Mouse (Mus musculus) limb, embryonic 11.5 days (tissue): ENCODE measurements around the gene Cd72. TPM values are rescaled to one million over a fixed set of nuclear protein-coding genes. Genes with fewer than 3 reads are reported as not detected.

ENCODE experiments used
- ATAC-seq: fragments of 200-750 bp; cut with Nextera tagmentation; 2 replicates; pipeline ENCODE4 v1.8.0; 2017; ENCODE audit warnings: low read depth; ENCODE audit not compliant: insufficient number of reproducible peaks, low FRiP score, low TSS enrichment
- DNase-seq: peaks from one replicate; pipeline ENCODE4 v3.0.0-alpha.2; 2015; ENCODE audit warnings: low spot score
- H3K27ac ChIP-seq: fragments of 300-500 bp; sonication (generic); replicated peaks from 2 replicates; pipeline ENCODE4 v1.5.1; 2014; ENCODE audit warnings: low read depth, mild to moderate bottlenecking, low read length
- H3K27me3 ChIP-seq: fragments of 300-500 bp; sonication (generic); 2 replicates; pipeline ENCODE4 v1.6.1; 2014; ENCODE audit warnings: mild to moderate bottlenecking, low read length, mixed read lengths; ENCODE audit not compliant: control insufficient read depth, insufficient read depth
- H3K36me3 ChIP-seq: fragments of 300-500 bp; sonication (generic); 2 replicates; pipeline ENCODE4 v1.6.1; 2014; ENCODE audit warnings: mild to moderate bottlenecking, low read length, moderate library complexity, mixed read lengths; ENCODE audit not compliant: control insufficient read depth, insufficient read depth
- H3K4me1 ChIP-seq: fragments of 300-500 bp; sonication (generic); 2 replicates; pipeline ENCODE4 v1.6.1; 2014; ENCODE audit warnings: low read length, mixed read lengths; ENCODE audit not compliant: control insufficient read depth, insufficient read depth
- H3K4me2 ChIP-seq: fragments of 300-500 bp; sonication (generic); 2 replicates; pipeline ENCODE4 v1.6.1; 2014; ENCODE audit warnings: low read depth, mild to moderate bottlenecking, moderate library complexity; ENCODE audit not compliant: severe bottlenecking
- H3K4me3 ChIP-seq: fragments of 300-500 bp; sonication (generic); 2 replicates; pipeline ENCODE4 v1.5.1; 2014; ENCODE audit warnings: low read depth, low read length
- H3K9ac ChIP-seq: fragments of 300-500 bp; sonication (generic); 2 replicates; pipeline ENCODE4 v1.6.1; 2014; ENCODE audit warnings: mild to moderate bottlenecking, low read length
- H3K9me3 ChIP-seq: fragments of 300-500 bp; sonication (generic); 2 replicates; pipeline ENCODE4 v1.6.1; 2016; ENCODE audit warnings: low read length; ENCODE audit not compliant: control insufficient read depth
- WGBS: fragments of 180-500 bp; shearing (Covaris S2); extraction: QIAGEN DNeasy Blood & Tissue Kit; methylation state at CpG from one replicate; pipeline ENCODE4 v1.1.7; 2014; 5-methylcytosine and 5-hydroxymethylcytosine counted together
- polyA plus RNA-seq: library from polyadenylated mRNA; unstranded; fragments of >200 nt; fragmentation: Nextera tagmentation; extraction: Ambion mirVana; gene quantifications from 2 replicates; pipeline ENCODE4 v1.2.1, GENCODE M21; 2014

Cd72 gene
- polyA plus RNA-seq, 1 experiment from 2014 or later = 4.0 TPM

DNA sequence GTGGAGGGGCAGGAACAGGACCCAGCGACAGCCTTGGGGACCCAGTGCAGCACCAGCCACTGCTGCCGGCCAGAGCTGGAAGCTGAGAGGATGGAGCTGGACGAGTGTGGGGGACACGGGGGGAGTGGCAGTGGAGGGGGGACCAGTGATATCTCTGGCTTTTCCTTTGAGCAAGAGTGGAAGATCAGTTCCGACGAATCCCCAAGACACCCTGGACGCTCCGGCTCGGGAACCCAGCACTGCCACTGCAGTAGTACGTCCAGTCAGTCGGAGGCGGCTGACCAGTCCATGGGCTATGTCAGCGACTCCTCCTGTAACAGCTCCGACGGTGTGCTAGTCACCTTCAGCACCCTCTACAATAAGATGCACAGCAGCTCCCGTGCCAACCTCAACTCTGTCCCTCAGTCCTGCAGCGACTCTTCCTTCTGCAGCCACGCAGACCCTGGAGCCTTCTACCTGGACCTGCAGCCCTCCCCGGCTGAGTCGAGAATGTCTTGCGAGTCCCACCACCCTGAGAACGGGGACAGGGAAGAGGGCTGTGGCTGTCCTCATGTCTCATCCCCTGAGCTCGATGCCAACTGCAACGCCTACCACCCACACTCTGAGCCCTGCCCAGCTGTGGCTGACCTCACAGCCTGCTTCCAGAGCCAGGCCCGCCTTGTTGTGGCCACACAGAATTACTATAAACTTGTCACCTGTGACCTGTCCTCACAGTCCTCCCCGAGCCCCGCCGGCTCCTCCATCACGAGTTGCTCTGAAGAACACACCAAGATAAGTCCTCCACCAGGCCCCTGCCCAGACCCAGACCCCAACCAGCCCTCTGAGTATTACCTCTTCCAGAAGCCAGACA lies 39.0 kb downstream of the Cd72 start:
- H3K9me3 ChIP-seq = no peaks in the 10 kb centered on the region
- no peak for ATAC-seq
- H3K36me3 ChIP-seq = peaks cover 6% of the 10 kb centered on the region; the same call in 1 of the 2 replicates
- 89% methylated on average over 29 of the region's 29 CpGs for WGBS
- H3K4me3 ChIP-seq = no peak overlapping the region
- H3K27me3 ChIP-seq = no peaks in the 10 kb centered on the region; the same call in 1 of the 2 replicates
- no peak overlapping the region for H3K4me2 ChIP-seq
- H3K9ac ChIP-seq = no peak overlapping the region
- no peaks in the 10 kb centered on the region for H3K4me1 ChIP-seq
- H3K27ac ChIP-seq = no peak overlapping the region
- DNase-seq = no peak

DNA sequence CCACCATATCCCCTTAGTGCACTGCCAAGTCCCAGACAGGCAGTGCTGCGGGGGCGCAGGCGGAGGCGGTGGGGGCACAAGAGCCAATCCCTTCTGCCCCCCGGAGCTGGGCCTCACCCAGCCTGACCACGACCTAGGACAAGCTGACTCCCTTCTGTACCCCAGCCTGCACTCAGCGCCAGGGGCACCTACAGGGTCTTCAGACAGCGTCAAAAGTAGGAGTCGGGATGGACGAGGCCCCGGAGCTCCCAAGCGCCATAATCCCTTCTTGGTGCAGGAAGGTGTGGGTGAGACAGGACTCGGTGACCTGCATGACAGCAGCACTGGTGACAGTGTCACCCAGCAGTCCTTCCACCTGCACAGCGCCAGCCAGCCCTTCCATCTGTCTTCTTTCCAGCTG lies 39.7 kb downstream of the Cd72 start:
- Histone ChIP-seq H3K4me1 (no peaks in the 10 kb centered on the region), H3K4me3 (no peak overlapping the region), H3K4me2 (no peak overlapping the region), H3K27ac (no peak overlapping the region), H3K36me3 (peaks cover 6% of the 10 kb centered on the region; the same call in 1 of the 2 replicates), H3K27me3 (no peaks in the 10 kb centered on the region; the same call in 1 of the 2 replicates), H3K9me3 (no peaks in the 10 kb centered on the region), H3K9ac (no peak overlapping the region)
- DNase-seq = no peak
- WGBS = 89% methylated on average over 14 of the region's 14 CpGs
- ATAC-seq = no peak

DNA sequence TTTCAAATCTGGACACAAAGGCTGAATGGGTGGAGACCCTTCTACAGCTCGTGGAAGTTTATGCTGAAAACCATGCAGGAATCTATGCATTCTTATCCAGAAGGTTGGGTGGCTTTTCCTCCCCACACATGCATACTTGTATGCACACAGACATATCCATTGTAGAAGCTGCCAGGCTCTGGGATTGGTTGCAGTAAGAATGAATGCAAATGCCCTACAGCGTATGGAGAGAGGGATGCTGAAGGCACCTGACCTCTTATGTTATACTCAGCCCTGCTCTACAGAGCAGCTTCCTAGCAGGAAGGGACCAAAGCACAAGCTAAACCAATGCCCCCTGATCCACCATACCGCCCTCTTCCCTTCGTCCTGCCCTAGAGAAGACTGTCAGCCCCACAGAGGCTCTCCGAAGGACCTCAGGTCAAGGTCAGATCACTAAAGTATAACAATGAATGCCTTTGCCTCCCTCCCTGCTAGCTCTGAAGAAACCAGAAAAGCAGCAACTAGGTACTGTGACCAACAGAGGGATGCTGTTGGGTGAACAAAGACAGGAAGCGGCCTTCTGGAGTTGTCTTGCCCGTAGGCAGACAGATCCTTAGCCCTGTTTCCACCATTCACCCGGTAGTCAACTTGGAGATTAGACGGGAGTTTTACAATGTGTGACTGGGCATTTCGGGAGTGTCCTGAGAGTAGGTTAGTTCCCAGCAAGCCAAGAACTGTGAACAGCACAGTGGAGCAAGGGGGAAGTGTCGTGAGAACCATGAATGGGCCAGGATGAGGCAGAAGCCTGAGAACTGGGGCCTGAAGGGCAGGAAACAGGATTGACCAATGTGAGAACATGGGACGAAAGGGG lies 47.1 kb downstream of the Cd72 start:
- Histone ChIP-seq H3K4me3 (peak overlapping the region; percentile 28), H3K9ac (no peak overlapping the region; the same call in none of the 2 replicates), H3K9me3 (no peaks in the 10 kb centered on the region), H3K27me3 (no peaks in the 10 kb centered on the region; the same call in 1 of the 2 replicates), H3K36me3 (no peaks in the 10 kb centered on the region), H3K4me1 (peaks cover 8% of the 10 kb centered on the region; the same call in 1 of the 2 replicates), H3K27ac (no peak overlapping the region), H3K4me2 (peak overlapping the region; percentile 69)
- no peak for DNase-seq
- WGBS = 77% methylated on average over 12 of the region's 12 CpGs
- ATAC-seq = no peak

DNA sequence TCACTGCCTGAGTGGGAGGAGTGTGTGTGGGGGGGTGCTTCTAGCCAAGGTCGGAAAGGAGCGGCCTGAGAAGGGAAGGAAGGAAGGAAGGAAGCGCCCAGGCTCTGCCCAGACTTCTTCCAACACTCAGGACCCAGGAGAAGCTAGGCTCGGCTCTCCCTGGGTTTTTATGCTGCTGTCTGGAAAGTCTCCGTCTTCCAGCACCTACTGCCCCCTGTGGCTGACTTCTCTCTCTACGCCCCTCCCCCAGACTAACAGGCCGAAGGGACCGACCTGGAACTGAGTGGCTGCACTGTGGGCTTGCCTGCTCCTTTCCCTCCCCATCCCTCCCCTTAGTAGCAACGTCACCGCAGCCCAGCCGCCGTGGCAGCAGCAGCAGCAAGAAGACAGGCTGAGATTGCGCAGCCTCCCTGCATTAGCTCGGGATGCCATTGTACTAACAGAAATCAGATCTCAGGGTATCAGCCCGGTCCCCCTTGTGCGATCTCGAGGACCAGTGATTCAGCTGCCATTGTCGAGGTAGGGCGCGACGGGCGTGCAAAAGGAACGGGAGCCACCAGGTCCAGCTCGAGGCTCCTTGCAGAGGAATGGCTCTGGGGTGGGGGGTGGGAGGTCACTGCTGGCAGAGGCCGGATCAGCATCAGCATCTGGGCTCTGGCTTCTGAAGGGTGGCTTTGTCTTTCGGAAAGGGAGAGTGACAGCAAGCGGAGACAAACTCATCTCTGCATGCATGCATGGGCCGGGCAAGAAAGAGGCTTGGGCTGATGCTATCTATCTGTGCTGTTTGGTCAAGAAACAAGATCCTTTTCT lies 48.1 kb downstream of the Cd72 start:
- H3K4me2 ChIP-seq = peak overlapping the region; percentile 69
- no peaks in the 10 kb centered on the region for H3K36me3 ChIP-seq
- WGBS = 3% methylated on average over 28 of the region's 28 CpGs
- DNase-seq (peak; percentile 85), ATAC-seq (peak; percentile 90)
- H3K27ac ChIP-seq = no peak overlapping the region
- no peaks in the 10 kb centered on the region; the same call in 1 of the 2 replicates for H3K27me3 ChIP-seq
- H3K9ac ChIP-seq = peak overlapping the region; percentile 64
- peak overlapping the region; percentile 28 for H3K4me3 ChIP-seq
- H3K4me1 ChIP-seq = peaks cover 15% of the 10 kb centered on the region; the same call in 1 of the 2 replicates
- no peaks in the 10 kb centered on the region for H3K9me3 ChIP-seq

DNA sequence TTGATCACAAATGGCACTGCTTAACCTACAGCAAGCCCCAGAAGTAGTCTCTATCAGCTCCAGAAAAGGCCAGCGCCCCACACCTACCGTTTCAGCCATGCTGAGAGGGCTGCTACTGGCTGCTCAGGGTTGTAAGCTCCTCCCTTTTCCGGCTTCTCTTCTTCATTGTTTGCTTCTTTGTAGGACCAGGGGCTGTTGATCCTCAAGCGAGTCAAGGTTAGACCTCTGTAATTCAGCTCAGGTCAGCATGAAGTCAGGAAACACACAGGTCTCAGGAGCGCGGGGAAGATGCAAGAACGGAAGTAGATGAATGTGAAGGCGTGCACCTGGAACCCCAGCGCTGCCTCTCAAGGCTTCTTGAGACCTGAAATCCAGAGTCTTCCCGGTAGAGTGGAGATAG lies 49.7 kb downstream of the Cd72 start:
- peaks cover 25% of the 10 kb centered on the region; the same call in 1 of the 2 replicates for H3K4me1 ChIP-seq
- no peaks in the 10 kb centered on the region; the same call in 1 of the 2 replicates for H3K27me3 ChIP-seq
- H3K27ac ChIP-seq = no peak overlapping the region
- DNase-seq (no peak), ATAC-seq (no peak)
- no peaks in the 10 kb centered on the region for H3K9me3 ChIP-seq
- no peak overlapping the region for H3K4me2 ChIP-seq
- WGBS = 88% methylated on average over 10 of the region's 10 CpGs
- H3K36me3 ChIP-seq = no peaks in the 10 kb centered on the region
- no peak overlapping the region for H3K4me3 ChIP-seq
- H3K9ac ChIP-seq = no peak overlapping the region

DNA sequence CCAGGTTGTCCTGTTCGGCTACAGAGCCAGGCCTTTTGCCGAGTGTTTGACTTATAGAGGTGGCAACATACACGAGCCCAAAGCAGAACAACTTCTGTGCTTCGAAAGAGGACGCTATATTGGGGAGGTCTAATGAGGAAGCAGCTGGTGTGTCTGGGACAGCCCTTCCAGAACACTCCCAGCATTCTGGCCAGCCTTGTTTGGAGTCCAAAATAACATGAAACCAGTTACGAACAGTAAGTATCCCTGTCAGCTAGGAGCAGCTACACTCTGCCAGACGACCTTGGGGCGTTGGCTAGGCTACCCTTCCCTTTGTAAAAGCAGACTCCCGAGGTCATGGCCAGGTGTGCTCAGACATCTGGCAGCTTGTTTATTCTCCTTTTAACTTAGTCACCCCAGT lies 52.2 kb downstream of the Cd72 start:
- no peaks in the 10 kb centered on the region for H3K9me3 ChIP-seq
- no peak overlapping the region for H3K27ac ChIP-seq
- H3K4me1 ChIP-seq = peaks cover 28% of the 10 kb centered on the region; the same call in 1 of the 2 replicates

DNA sequence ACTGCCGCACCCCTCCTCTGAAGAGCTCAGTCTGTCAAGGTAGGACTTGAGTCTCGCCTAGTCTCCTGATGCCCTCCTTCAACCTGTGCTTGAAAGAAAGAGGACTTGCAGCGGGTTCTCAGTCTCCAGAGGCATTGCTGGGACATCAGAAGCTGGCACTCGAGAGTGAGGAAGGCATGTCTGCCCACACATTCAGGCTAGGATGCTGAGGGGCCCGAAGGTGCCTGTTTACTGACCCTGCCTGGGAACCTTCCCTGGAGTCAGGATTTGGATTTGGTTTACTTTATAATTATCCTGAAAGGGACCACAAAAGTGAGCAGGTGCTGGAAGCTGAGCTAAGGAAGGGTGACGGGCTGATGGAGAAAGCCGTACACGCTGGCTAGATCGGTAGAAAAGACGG lies 52.9 kb downstream of the Cd72 start:
- no peaks in the 10 kb centered on the region for H3K9me3 ChIP-seq
- 80% methylated on average over 10 of the region's 10 CpGs for WGBS
- peaks cover 28% of the 10 kb centered on the region; the same call in 1 of the 2 replicates for H3K4me1 ChIP-seq
- H3K4me2 ChIP-seq = peak overlapping the region; percentile 12; the same call in 1 of the 2 replicates
- no peaks in the 10 kb centered on the region for H3K36me3 ChIP-seq
- 0 out of 2 replicates have a peak overlapping the region, but pooled peaks have one; percentile 12 for H3K9ac ChIP-seq
- H3K27me3 ChIP-seq = no peaks in the 10 kb centered on the region
- no peak overlapping the region for H3K27ac ChIP-seq
- no peak overlapping the region for H3K4me3 ChIP-seq
- DNase-seq = no peak
- ATAC-seq = no peak

More for the DNA sequence above, 52.2 kb downstream of the Cd72 start:
- H3K9ac ChIP-seq = 0 out of 2 replicates have a peak overlapping the region, but pooled peaks have one; percentile 3
- no peak overlapping the region for H3K4me3 ChIP-seq
- ATAC-seq (no peak), DNase-seq (no peak)
- H3K27me3 ChIP-seq = no peaks in the 10 kb centered on the region
- no peaks in the 10 kb centered on the region for H3K36me3 ChIP-seq
- 68% methylated on average over 9 of the region's 9 CpGs for WGBS
- no peak overlapping the region for H3K4me2 ChIP-seq
